Mouse (Mus musculus) testis, adult 2 months (tissue): ENCODE data around the gene Gatc.

ENCODE experiments used
- CTCF ChIP-seq: fragments of 200-500 bp; IDR thresholded peaks from 2 replicates; pipeline ENCODE4 v1.5.1; 2012; ENCODE audit warnings: low read depth, mild to moderate bottlenecking, inconsistent platforms, low read length, moderate library complexity; ENCODE audit not compliant: control insufficient read depth, insufficient read depth, insufficient replicate concordance
- POLR2A ChIP-seq: fragments of 200-500 bp; IDR thresholded peaks from 2 replicates; pipeline ENCODE4 v1.6.1; 2012; ENCODE audit warnings: low read depth, mild to moderate bottlenecking, inconsistent platforms, low read length, moderate library complexity; ENCODE audit not compliant: control insufficient read depth

- TF ChIP-seq POLR2A (peak; percentile 74), CTCF (no peak)
Measured at GRCm38 (mm10) chr5:115348546-115349224, 7.7 kb upstream of the Gatc start, which contains the start of gene Cox6a1.
